In the genomic region with DNA sequence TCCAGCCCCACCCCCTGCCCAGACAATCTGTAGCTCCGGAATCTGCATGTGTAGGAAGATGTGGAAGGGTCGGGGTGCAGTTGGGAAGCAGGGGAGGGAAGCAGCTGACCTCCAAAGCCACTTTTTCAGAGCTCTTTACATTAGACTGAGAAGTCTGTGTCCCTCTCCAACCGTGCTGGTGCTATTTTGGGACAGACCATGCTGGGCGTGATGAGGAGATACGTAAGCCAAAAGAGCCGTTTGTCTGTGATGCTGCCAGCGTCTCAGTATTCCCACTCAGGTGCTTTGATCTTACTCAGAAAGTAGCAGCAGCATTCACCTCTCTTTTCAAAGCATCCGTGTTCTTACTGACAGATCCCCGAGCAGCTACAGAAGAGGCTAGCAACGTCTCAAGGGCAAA, we compare ENCODE assay signal across 10 mouse cellular contexts.
A peak's percentile ranks its signal among the peaks of the same experiment; 100 is the strongest.
DNase-seq lines count a peak whose midpoint lies in the region; ATAC-seq and TF ChIP-seq lines count a peak whose summit lies in the region.
"Had no signal": no experiment of that assay in that cellular context is flagged by ENCODE, and none has a peak within 500 bp of the region (broad histone marks: within the 10 kb centered on the region; RNA-seq: fewer than 3 reads in every experiment).

No protein-coding gene starts in this region.

- no peak overlapping the region for H3K4me2 ChIP-seq in hindbrain, embryonic 15.5 days
- H3K4me2 ChIP-seq in hindbrain, embryonic 13.5 days: no peak overlapping the region
- H3K4me2 ChIP-seq in midbrain, embryonic 13.5 days (replicated peaks): no peak overlapping the region
- H3K4me2 ChIP-seq: embryonic facial prominence, embryonic 12.5 days had no signal

- no peaks in the 10 kb centered on the region for H3K36me3 ChIP-seq in hindbrain, embryonic 15.5 days
- no peaks in the 10 kb centered on the region for H3K36me3 ChIP-seq in hindbrain, embryonic 13.5 days
- no peaks in the 10 kb centered on the region for H3K36me3 ChIP-seq in midbrain, embryonic 13.5 days
- H3K36me3 ChIP-seq: embryonic facial prominence, embryonic 12.5 days had no signal

- H3K27me3 ChIP-seq in hindbrain, embryonic 15.5 days: no peaks in the 10 kb centered on the region
- no peaks in the 10 kb centered on the region for H3K27me3 ChIP-seq in hindbrain, embryonic 13.5 days
- no peaks in the 10 kb centered on the region for H3K27me3 ChIP-seq in midbrain, embryonic 13.5 days
- H3K27me3 ChIP-seq: embryonic facial prominence, embryonic 12.5 days had no signal

- H3K9ac ChIP-seq in hindbrain, embryonic 15.5 days: no peak overlapping the region
- no peak overlapping the region for H3K9ac ChIP-seq in hindbrain, embryonic 13.5 days
- H3K9ac ChIP-seq in midbrain, embryonic 13.5 days (replicated peaks): no peak overlapping the region
- H3K9ac ChIP-seq: embryonic facial prominence, embryonic 12.5 days had no signal

- peaks cover 47% of the 10 kb centered on the region for H3K4me1 ChIP-seq in hindbrain, embryonic 15.5 days (replicated peaks)
- peaks cover 44% of the 10 kb centered on the region for H3K4me1 ChIP-seq in hindbrain, embryonic 13.5 days (replicated peaks)
- peaks cover 45% of the 10 kb centered on the region for H3K4me1 ChIP-seq in midbrain, embryonic 13.5 days (replicated peaks)

- no peak overlapping the region for H3K4me3 ChIP-seq in hindbrain, embryonic 15.5 days
- no peak overlapping the region for H3K4me3 ChIP-seq in hindbrain, embryonic 13.5 days
- no peak overlapping the region for H3K4me3 ChIP-seq in midbrain, embryonic 13.5 days (replicated peaks)
- no peak overlapping the region for H3K4me3 ChIP-seq in gastrocnemius, adult 2 months
- H3K4me3 ChIP-seq: embryonic facial prominence, embryonic 12.5 days; myocyte had no signal

- peak; percentile 49 for DNase-seq in cerebellum, adult 11-12 months
- DNase-seq in cerebellum, postnatal 25 days: peak; percentile 49 to 57
- no peak for DNase-seq in spleen, adult 12 weeks (ENCODE audit: low spot score)
- no peak for DNase-seq in gastrocnemius, adult 2 months

- intact Hi-C loops in gastrocnemius, adult 2 months (cut with DNase I): no loop called here

- peak overlapping the region; percentile 62; the same call in 1 of the 2 replicates for H3K27ac ChIP-seq in hindbrain, embryonic 15.5 days (replicated peaks)
- H3K27ac ChIP-seq in hindbrain, embryonic 13.5 days: no peak overlapping the region
- 0 out of 2 replicates have a peak overlapping the region, but pooled peaks have one; percentile 57 for H3K27ac ChIP-seq in midbrain, embryonic 13.5 days
- no peak overlapping the region for H3K27ac ChIP-seq in gastrocnemius, adult 2 months

- no peaks in the 10 kb centered on the region for H3K9me3 ChIP-seq in hindbrain, embryonic 15.5 days
- H3K9me3 ChIP-seq in hindbrain, embryonic 13.5 days: no peaks in the 10 kb centered on the region
- no peaks in the 10 kb centered on the region for H3K9me3 ChIP-seq in midbrain, embryonic 13.5 days
- H3K9me3 ChIP-seq: embryonic facial prominence, embryonic 12.5 days had no signal

- 35% methylated on average over 10 of the region's 10 CpGs for WGBS in hindbrain, embryonic 15.5 days
- WGBS in hindbrain, embryonic 13.5 days: 53% methylated on average over 10 of the region's 10 CpGs
- 34% methylated on average over 10 of the region's 10 CpGs for WGBS in midbrain, embryonic 13.5 days

- TF ChIP-seq CTCF in gastrocnemius, adult 2 months (IDR thresholded peaks at IDR 0.05): no peak

- no peak for ATAC-seq in hindbrain, embryonic 15.5 days (ENCODE audit: low FRiP score, low read depth)
- ATAC-seq in hindbrain, embryonic 13.5 days (ENCODE audit: low FRiP score): no peak
- no peak for ATAC-seq in midbrain, embryonic 13.5 days
- ATAC-seq: intestine, embryonic 16.5 days had no signal

Comparison
In these comparisons a context has a peak if more than half of its experiments do, and no peak if none do; other contexts are left out.
1. H3K27ac ChIP-seq: peak in hindbrain, embryonic 15.5 days (single experiment) and midbrain, embryonic 13.5 days (single experiment); none in hindbrain, embryonic 13.5 days (single experiment) and gastrocnemius, adult 2 months (single experiment).
2. DNase-seq: peak in cerebellum, adult 11-12 months (single experiment) and cerebellum, postnatal 25 days (2 of 2); none in spleen, adult 12 weeks (single experiment) and gastrocnemius, adult 2 months (single experiment).